Mouse (Mus musculus) bone marrow macrophage, adult 2 months (primary cell): ENCODE data around the gene Hoxc5. TPM values are rescaled to one million over a fixed set of nuclear protein-coding genes. Genes with fewer than 3 reads are reported as not detected.

Experiments used
- H3K27ac ChIP-seq: 2 replicates; pipeline ENCODE4 v1.5.1; 2012; ENCODE audit warnings: low read depth, low read length; ENCODE audit not compliant: insufficient read depth
- H3K4me1 ChIP-seq: 2 replicates; pipeline ENCODE4 v1.6.1; 2012; ENCODE audit warnings: low read length; ENCODE audit not compliant: control insufficient read depth, insufficient read depth
- H3K4me3 ChIP-seq: 2 replicates; pipeline ENCODE4 v1.5.1; 2012; ENCODE audit warnings: mild to moderate bottlenecking, low read length, moderate library complexity; ENCODE audit not compliant: insufficient read depth
- CTCF ChIP-seq: IDR thresholded peaks from 2 replicates; pipeline ENCODE4 v1.5.1; 2012; ENCODE audit warnings: low read depth, mild to moderate bottlenecking, low read length, moderate library complexity
- POLR2A ChIP-seq: IDR thresholded peaks from 2 replicates; pipeline ENCODE4 v1.6.1; 2012; ENCODE audit warnings: mild to moderate bottlenecking, low read depth, low read length, borderline replicate concordance
- polyA plus RNA-seq: library from polyadenylated mRNA; stranded (reverse); fragments of >200 nt; gene quantifications from 2 replicates; pipeline ENCODE4 v1.2.4, GENCODE M21; 2012; ENCODE audit not compliant: missing spikeins, insufficient read depth, insufficient read length

Gene Hoxc5
- polyA plus RNA-seq, 1 experiment: not detected

- Histone ChIP-seq H3K27ac (no peak overlapping the region), H3K4me1 (no peaks in the 10 kb centered on the region), H3K4me3 (no peak overlapping the region)
- TF ChIP-seq POLR2A: no peak
- TF ChIP-seq CTCF: no peak
Measured at GRCm38 (mm10) chr15:103020899-103021418, 53.7 kb downstream of the Hoxc5 start.

GRCm38 (mm10) chr15:103021544-103021943 is 54.3 kb downstream of the Hoxc5 start:
- no peak overlapping the region for H3K27ac ChIP-seq
- H3K4me1 ChIP-seq: no peaks in the 10 kb centered on the region
- H3K4me3 ChIP-seq: no peak overlapping the region
- TF ChIP-seq POLR2A: no peak
- no peak for TF ChIP-seq CTCF

GRCm38 (mm10) chr15:103024131-103024530 is 56.9 kb downstream of the Hoxc5 start:
- H3K27ac ChIP-seq: no peak overlapping the region
- TF ChIP-seq POLR2A: no peak
- no peak for TF ChIP-seq CTCF
- H3K4me3 ChIP-seq: no peak overlapping the region
- H3K4me1 ChIP-seq: no peaks in the 10 kb centered on the region

GRCm38 (mm10) chr15:103027266-103028235 is 60.3 kb downstream of the Hoxc5 start:
- no peak overlapping the region for H3K4me3 ChIP-seq
- no peaks in the 10 kb centered on the region for H3K4me1 ChIP-seq
- TF ChIP-seq POLR2A (no peak), CTCF (no peak)
- H3K27ac ChIP-seq: no peak overlapping the region

- H3K4me3 ChIP-seq: no peak overlapping the region
- TF ChIP-seq POLR2A (no peak), CTCF (no peak)
- H3K4me1 ChIP-seq: no peaks in the 10 kb centered on the region
- H3K27ac ChIP-seq: no peak overlapping the region
Measured at GRCm38 (mm10) chr15:103028916-103029512, 61.8 kb downstream of the Hoxc5 start.

GRCm38 (mm10) chr15:103030142-103030541 is 62.9 kb downstream of the Hoxc5 start:
- TF ChIP-seq POLR2A (no peak), CTCF (no peak)
- Histone ChIP-seq H3K27ac (no peak overlapping the region), H3K4me3 (no peak overlapping the region), H3K4me1 (no peaks in the 10 kb centered on the region)

- TF ChIP-seq CTCF (no peak), POLR2A (no peak)
Measured at GRCm38 (mm10) chr15:103032167-103032566, 64.9 kb downstream of the Hoxc5 start.

GRCm38 (mm10) chr15:103032646-103033575 is 65.7 kb downstream of the Hoxc5 start:
- Histone ChIP-seq H3K4me3 (no peak overlapping the region), H3K4me1 (no peaks in the 10 kb centered on the region), H3K27ac (no peak overlapping the region)
- no peak for TF ChIP-seq CTCF
- no peak for TF ChIP-seq POLR2A

More at GRCm38 (mm10) chr15:103032167-103032566, 64.9 kb downstream of the Hoxc5 start:
- Histone ChIP-seq H3K4me3 (no peak overlapping the region), H3K4me1 (no peaks in the 10 kb centered on the region), H3K27ac (no peak overlapping the region)
